Mouse (Mus musculus) left cerebral cortex, postnatal 36 days (tissue): ENCODE results near the gene Vps53. TPM values are rescaled to one million over a fixed set of nuclear protein-coding genes. Genes with fewer than 3 reads are reported as not detected.

Experiments used
- total RNA-seq, 2 experiments: library from RNA; stranded (reverse); gene quantifications; 2 replicates each; pipeline ENCODE4 v1.2.3; 2021

The Vps53 gene
- total RNA-seq, 2 experiments from 2014 or later = 83.2 to 88.4 TPM

Other genes starting within 250 kb of the Vps53 start
- 1 to 10 TPM; 2.0 to 4.3 TPM for gene Rph3al, start 241.2 kb downstream of the Vps53 start, total RNA-seq
- 1 to 10 TPM; 3.4 to 6.4 TPM for gene 1700016K19Rik, start 179.7 kb downstream of the Vps53 start, total RNA-seq
- gene Rflnb, start 151.9 kb downstream of the Vps53 start, total RNA-seq = 1 to 10 TPM; 8.1 to 9.2 TPM
- gene Fam57a, start within 50 bp of the Vps53 start, total RNA-seq = 10 to 100 TPM; 15.7 to 18.4 TPM
- gene Dbil5, start 38.0 kb upstream of the Vps53 start, total RNA-seq = 1 to 10 TPM; 1.0 to 1.3 TPM
- gene Gemin4, start 38.0 kb upstream of the Vps53 start, total RNA-seq = 1 to 10 TPM; 7.7 to 9.6 TPM
- 10 to 100 TPM; 17.3 to 17.8 TPM for gene Mrm3, start 64.1 kb upstream of the Vps53 start, total RNA-seq
- gene Glod4, start 64.1 kb upstream of the Vps53 start, total RNA-seq = 10 to 100 TPM; 47.7 to 58.2 TPM
- gene Nxn, start 219.5 kb upstream of the Vps53 start, total RNA-seq = 10 to 100 TPM; 11.0 to 11.6 TPM
- gene Timm22, start 227.3 kb upstream of the Vps53 start, total RNA-seq = 10 to 100 TPM; 38.3 to 38.4 TPM